Mouse (Mus musculus) limb, embryonic 11.5 days (tissue): Measurements from ENCODE around the gene Sh2d5. TPM values are rescaled to one million over a fixed set of nuclear protein-coding genes. Genes with fewer than 3 reads are reported as not detected.

Experiments
- ATAC-seq: fragments of 200-750 bp; cut with Nextera tagmentation; 2 replicates; pipeline ENCODE4 v1.8.0; 2017; ENCODE audit warnings: low read depth; ENCODE audit not compliant: insufficient number of reproducible peaks, low FRiP score, low TSS enrichment
- DNase-seq: peaks from one replicate; pipeline ENCODE4 v3.0.0-alpha.2; 2015; ENCODE audit warnings: low spot score
- H3K27ac ChIP-seq: fragments of 300-500 bp; sonication (generic); replicated peaks from 2 replicates; pipeline ENCODE4 v1.5.1; 2014; ENCODE audit warnings: low read depth, mild to moderate bottlenecking, low read length
- H3K27me3 ChIP-seq: fragments of 300-500 bp; sonication (generic); 2 replicates; pipeline ENCODE4 v1.6.1; 2014; ENCODE audit warnings: mild to moderate bottlenecking, low read length, mixed read lengths; ENCODE audit not compliant: control insufficient read depth, insufficient read depth
- H3K36me3 ChIP-seq: fragments of 300-500 bp; sonication (generic); 2 replicates; pipeline ENCODE4 v1.6.1; 2014; ENCODE audit warnings: mild to moderate bottlenecking, low read length, moderate library complexity, mixed read lengths; ENCODE audit not compliant: control insufficient read depth, insufficient read depth
- H3K4me1 ChIP-seq: fragments of 300-500 bp; sonication (generic); 2 replicates; pipeline ENCODE4 v1.6.1; 2014; ENCODE audit warnings: low read length, mixed read lengths; ENCODE audit not compliant: control insufficient read depth, insufficient read depth
- H3K4me2 ChIP-seq: fragments of 300-500 bp; sonication (generic); 2 replicates; pipeline ENCODE4 v1.6.1; 2014; ENCODE audit warnings: low read depth, mild to moderate bottlenecking, moderate library complexity; ENCODE audit not compliant: severe bottlenecking
- H3K4me3 ChIP-seq: fragments of 300-500 bp; sonication (generic); 2 replicates; pipeline ENCODE4 v1.5.1; 2014; ENCODE audit warnings: low read depth, low read length
- H3K9ac ChIP-seq: fragments of 300-500 bp; sonication (generic); 2 replicates; pipeline ENCODE4 v1.6.1; 2014; ENCODE audit warnings: mild to moderate bottlenecking, low read length
- H3K9me3 ChIP-seq: fragments of 300-500 bp; sonication (generic); 2 replicates; pipeline ENCODE4 v1.6.1; 2016; ENCODE audit warnings: low read length; ENCODE audit not compliant: control insufficient read depth
- WGBS: fragments of 180-500 bp; shearing (Covaris S2); extraction: QIAGEN DNeasy Blood & Tissue Kit; methylation state at CpG from one replicate; pipeline ENCODE4 v1.1.7; 2014; 5-methylcytosine and 5-hydroxymethylcytosine counted together
- polyA plus RNA-seq: library from polyadenylated mRNA; unstranded; fragments of >200 nt; fragmentation: Nextera tagmentation; extraction: Ambion mirVana; gene quantifications from 2 replicates; pipeline ENCODE4 v1.2.1, GENCODE M21; 2014

The Sh2d5 gene
- polyA plus RNA-seq, 1 experiment from 2014 or later = 1.3 TPM

DNA sequence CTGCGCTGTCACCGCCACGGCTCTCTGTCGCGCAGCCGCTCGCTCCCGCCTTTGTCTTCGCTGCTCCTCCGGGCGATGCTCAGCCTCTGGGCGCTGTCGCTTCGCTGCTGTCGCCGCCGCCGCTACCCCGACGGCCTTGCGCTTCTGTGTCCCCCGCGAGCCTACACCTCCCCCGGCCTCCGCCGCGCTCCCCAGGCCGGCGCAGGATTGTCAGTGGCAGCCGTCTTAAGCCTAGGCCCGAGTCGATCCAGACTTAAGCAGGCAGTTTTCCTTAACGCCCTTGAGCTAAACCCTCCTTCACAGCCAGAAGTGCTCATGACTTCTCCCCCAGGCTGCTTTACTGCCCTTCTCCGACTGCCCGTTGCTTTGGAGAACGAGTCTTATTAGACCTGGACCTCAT is 32.8 kb upstream of the Sh2d5 start:
- H3K27me3 ChIP-seq = no peaks in the 10 kb centered on the region
- ATAC-seq (peak; percentile 1; the same call in 1 of the 2 replicates), DNase-seq (no peak)
- H3K36me3 ChIP-seq = peaks cover under 1% of the 10 kb centered on the region; the same call in 1 of the 2 replicates
- peak overlapping the region; percentile 57 for H3K27ac ChIP-seq
- H3K4me3 ChIP-seq = peak overlapping the region; percentile 94
- peak overlapping the region; percentile 84 for H3K4me2 ChIP-seq
- H3K9me3 ChIP-seq = no peaks in the 10 kb centered on the region
- WGBS = under 1% methylated on average over 36 of the region's 36 CpGs
- peak overlapping the region; percentile 97 for H3K9ac ChIP-seq
- peaks cover 7% of the 10 kb centered on the region for H3K4me1 ChIP-seq

DNA sequence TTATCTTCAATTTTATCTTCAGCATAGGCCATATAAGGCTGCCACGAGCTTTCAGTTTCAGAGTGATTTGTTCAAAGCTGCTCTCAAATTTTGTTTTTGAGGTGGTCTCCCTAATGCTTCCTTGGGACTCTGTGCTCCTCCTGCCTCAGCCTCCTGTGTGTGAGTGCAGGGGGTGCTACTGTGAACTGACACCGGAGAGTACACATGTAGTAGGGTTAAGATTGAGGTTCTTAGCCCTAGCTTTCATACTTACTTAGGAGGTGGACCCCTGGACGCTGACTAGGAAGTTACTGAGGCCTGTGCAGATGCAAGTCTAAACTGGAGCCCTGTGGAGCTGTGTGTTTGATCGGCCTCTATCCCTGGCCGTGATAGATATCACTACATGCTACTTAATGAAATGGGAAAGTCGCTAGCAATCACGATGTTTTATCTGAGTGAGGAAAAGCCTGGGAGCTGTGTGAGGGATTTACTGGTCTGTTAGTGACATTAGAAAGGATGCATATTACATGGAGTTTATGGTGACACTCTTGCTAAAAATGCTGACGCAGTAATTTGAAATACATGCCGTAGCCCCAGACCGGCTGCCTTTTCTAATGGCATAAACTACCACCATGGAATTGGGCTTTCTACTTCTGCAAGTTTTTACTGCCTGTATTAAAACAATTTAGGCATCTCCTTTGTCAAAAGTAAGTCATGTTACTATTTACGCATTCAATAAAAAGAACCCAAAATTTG is 32.1 kb upstream of the Sh2d5 start:
- peaks cover 3% of the 10 kb centered on the region; the same call in 1 of the 2 replicates for H3K36me3 ChIP-seq
- peak overlapping the region; percentile 94 for H3K4me3 ChIP-seq
- no peaks in the 10 kb centered on the region for H3K9me3 ChIP-seq
- ATAC-seq (no peak), DNase-seq (no peak)
- peak overlapping the region; percentile 84 for H3K4me2 ChIP-seq
- peaks cover 7% of the 10 kb centered on the region for H3K4me1 ChIP-seq
- no peak overlapping the region for H3K27ac ChIP-seq
- peak overlapping the region; percentile 97 for H3K9ac ChIP-seq
- H3K27me3 ChIP-seq = no peaks in the 10 kb centered on the region
- 84% methylated on average over 11 of the region's 11 CpGs for WGBS

DNA sequence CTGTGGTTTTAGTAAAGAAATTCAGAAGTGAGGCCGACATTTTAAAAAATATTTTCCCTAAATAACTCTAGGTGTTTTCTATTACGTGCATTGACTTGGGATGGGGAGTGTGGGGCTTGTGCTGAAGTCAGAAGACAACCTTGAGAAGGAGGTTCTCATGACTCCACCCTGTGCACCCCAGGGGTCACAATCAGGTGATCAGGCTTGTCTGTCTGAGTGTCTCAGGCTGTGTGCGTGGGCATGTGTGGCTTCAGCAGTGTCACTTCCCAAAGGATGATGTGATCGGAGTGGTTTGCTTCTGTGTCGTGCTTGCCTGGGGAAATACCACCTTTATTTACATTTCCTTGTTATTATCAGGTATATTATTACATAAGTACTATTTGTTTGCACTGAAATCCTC is 30.9 kb upstream of the Sh2d5 start:
- peaks cover 7% of the 10 kb centered on the region for H3K4me1 ChIP-seq
- no peaks in the 10 kb centered on the region for H3K27me3 ChIP-seq
- H3K9ac ChIP-seq = no peak overlapping the region
- no peak overlapping the region for H3K4me2 ChIP-seq
- no peak overlapping the region for H3K27ac ChIP-seq
- no peak for DNase-seq
- ATAC-seq = no peak
- H3K36me3 ChIP-seq = peaks cover 7% of the 10 kb centered on the region; the same call in 1 of the 2 replicates
- no peak overlapping the region for H3K4me3 ChIP-seq
- H3K9me3 ChIP-seq = no peaks in the 10 kb centered on the region
- 92% methylated on average over 5 of the region's 5 CpGs for WGBS

DNA sequence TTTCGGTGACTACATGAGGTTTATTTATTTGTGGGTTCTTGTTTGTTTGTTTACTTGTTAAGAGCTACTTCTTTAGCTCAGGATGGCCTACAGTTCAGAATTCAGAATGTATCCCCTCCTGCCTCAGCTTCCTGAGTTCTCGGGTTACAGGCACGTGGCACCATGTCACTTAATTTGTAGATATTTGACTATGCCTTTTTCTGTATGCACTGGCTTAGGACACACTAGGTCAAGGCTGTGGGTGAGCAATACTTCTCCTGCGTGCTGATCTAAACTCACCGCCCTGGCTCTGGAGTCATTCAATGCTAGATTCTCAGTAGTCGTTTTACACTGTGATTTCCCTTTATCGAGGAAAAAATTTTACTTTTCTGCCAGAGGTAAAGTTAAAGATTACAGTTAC is 29.4 kb upstream of the Sh2d5 start:
- ATAC-seq (no peak), DNase-seq (no peak)
- H3K36me3 ChIP-seq = peaks cover 7% of the 10 kb centered on the region; the same call in 1 of the 2 replicates
- no peak overlapping the region for H3K27ac ChIP-seq
- no peaks in the 10 kb centered on the region for H3K27me3 ChIP-seq
- no peak overlapping the region for H3K4me2 ChIP-seq
- no peaks in the 10 kb centered on the region for H3K9me3 ChIP-seq
- H3K9ac ChIP-seq = no peak overlapping the region
- no peak overlapping the region for H3K4me3 ChIP-seq
- H3K4me1 ChIP-seq = peaks cover 7% of the 10 kb centered on the region
- 83% methylated on average over 7 of the region's 7 CpGs for WGBS

DNA sequence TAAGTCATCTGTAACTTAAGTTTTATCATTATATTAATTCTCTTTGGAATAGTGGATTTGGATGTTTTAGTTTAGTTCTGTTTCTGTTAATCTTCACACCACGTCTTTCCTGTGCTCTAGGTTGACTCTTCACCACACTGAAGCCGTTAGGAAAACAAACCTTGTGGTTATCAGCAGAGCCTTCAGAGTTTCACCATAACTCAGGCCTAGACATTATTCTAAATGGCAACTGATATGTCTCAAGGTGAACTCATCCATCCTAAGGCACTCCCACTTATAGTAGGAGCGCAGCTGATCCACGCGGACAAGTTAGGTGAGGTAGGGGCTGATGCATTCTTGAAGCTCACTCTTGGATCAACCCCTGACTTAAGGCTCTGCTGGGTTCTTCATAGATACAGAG is 28.8 kb upstream of the Sh2d5 start:
- H3K4me2 ChIP-seq = no peak overlapping the region
- peaks cover 7% of the 10 kb centered on the region for H3K4me1 ChIP-seq
- no peaks in the 10 kb centered on the region for H3K9me3 ChIP-seq
- 91% methylated on average over 5 of the region's 5 CpGs for WGBS
- H3K4me3 ChIP-seq = no peak overlapping the region
- H3K27me3 ChIP-seq = no peaks in the 10 kb centered on the region
- DNase-seq (no peak), ATAC-seq (no peak)
- no peak overlapping the region for H3K9ac ChIP-seq
- H3K36me3 ChIP-seq = peaks cover 7% of the 10 kb centered on the region; the same call in 1 of the 2 replicates
- H3K27ac ChIP-seq = no peak overlapping the region

DNA sequence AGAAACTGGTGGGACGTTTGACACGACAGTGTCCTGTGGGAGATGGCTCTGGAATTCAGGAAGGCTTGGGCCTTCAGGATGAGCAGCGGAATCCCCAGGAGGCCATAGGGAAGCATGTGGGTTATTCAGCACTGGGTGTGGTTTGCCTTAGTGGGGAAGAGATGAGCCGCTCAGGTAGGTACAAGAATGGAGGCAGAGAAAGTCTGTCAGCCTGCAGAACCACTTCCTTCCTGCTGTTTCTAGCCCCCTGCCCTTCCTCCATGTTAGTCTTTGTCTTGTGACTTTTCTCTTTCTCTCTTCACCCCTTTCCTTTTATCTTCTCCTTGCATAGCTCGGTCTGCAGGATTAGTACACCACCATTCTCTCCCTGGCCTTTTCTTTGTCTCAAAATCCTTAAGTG is 27.8 kb upstream of the Sh2d5 start:
- Histone ChIP-seq H3K9me3 (no peaks in the 10 kb centered on the region), H3K9ac (no peak overlapping the region), H3K4me1 (peaks cover 7% of the 10 kb centered on the region), H3K36me3 (peaks cover 8% of the 10 kb centered on the region; the same call in 1 of the 2 replicates), H3K4me2 (no peak overlapping the region), H3K27ac (no peak overlapping the region), H3K27me3 (no peaks in the 10 kb centered on the region), H3K4me3 (no peak overlapping the region)
- no peak for DNase-seq
- no peak for ATAC-seq
- 90% methylated on average over 5 of the region's 5 CpGs for WGBS

DNA sequence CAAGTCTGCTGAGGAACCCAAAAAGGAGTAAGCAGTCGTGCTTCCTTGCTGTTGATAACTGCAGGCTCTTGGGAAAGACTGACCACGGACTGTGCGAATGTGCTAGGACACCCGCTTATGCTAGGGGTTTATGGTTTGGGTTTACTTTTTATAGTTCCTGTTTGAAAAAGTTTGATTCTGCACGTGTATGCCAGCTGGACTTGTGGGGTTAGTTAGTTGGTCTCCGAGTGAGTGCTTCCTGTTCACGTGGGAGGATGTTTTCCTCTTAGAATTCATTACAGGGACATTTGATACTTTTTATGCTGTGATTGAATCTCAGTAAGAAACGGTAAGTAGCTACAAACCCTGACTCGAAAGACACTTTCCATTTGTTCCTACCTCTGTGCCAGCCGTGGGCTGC is 26.6 kb upstream of the Sh2d5 start:
- Histone ChIP-seq H3K9me3 (no peaks in the 10 kb centered on the region), H3K9ac (no peak overlapping the region), H3K4me3 (no peak overlapping the region), H3K36me3 (peaks cover 10% of the 10 kb centered on the region; the same call in 1 of the 2 replicates), H3K4me2 (no peak overlapping the region), H3K4me1 (no peaks in the 10 kb centered on the region), H3K27me3 (no peaks in the 10 kb centered on the region), H3K27ac (no peak overlapping the region)
- no peak for ATAC-seq
- DNase-seq = no peak
- 81% methylated on average over 10 of the region's 10 CpGs for WGBS

DNA sequence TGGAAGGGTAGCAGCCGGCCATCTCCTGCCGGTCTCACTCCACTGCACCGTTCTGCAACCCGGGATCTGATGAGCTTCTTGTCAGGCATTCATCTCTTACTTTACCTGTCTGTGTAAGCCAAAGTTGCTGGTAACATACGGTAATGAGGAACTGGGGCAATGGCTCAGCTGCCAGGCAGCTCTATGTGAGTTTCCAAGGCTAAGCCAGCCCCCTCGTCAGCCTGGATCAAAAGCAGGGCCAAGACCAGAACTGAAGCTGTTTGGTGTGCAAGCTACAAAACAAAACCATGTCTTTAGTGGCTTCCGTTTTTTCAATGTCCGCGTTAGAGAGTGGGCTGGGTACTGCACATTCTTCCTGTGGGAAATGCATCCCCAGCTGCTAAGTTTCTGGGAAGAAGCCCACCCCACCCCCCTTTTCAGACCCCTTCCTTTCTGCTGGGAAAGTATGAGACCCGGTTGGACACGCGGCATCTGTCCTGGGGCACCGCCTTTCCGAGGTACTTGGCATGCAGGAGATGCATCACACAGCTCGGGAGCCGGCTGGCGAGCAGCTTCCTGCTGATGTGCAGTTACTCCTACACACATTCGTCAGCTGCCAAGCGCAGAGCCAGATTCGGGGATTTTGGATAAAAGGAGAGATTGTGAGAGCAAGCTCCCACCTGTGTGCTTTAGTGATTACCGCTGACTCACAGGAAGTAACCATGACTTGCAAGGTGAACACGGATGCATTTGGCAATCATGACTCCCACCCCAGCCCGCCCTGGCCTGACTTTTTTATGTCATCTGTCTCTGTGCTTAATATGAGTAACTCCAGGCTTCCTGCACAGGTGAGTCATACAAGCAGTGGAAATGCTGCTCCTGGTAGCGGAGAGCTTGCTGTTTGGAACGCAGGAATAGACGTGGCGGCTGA is 3.2 kb upstream of the Sh2d5 start:
- ATAC-seq (no peak), DNase-seq (no peak)
- Histone ChIP-seq H3K9ac (no peak overlapping the region), H3K9me3 (no peaks in the 10 kb centered on the region), H3K27ac (no peak overlapping the region), H3K4me2 (no peak overlapping the region), H3K36me3 (peaks cover 27% of the 10 kb centered on the region), H3K27me3 (peaks cover 13% of the 10 kb centered on the region), H3K4me3 (no peak overlapping the region), H3K4me1 (peaks cover 23% of the 10 kb centered on the region)
- 76% methylated on average over 27 of the region's 27 CpGs for WGBS
